Mouse (Mus musculus) layer of hippocampus, postnatal 36 days (tissue): ENCODE measurements around the gene Dhrs1. TPM values are rescaled to one million over a fixed set of nuclear protein-coding genes. Genes with fewer than 3 reads are reported as not detected.

Experiments
- DNase-seq, 2 experiments: peaks; one replicate each; pipeline ENCODE4 v3.0.0; 2022
- total RNA-seq, 2 experiments: library from RNA; stranded (reverse); gene quantifications; 2 replicates each; pipeline ENCODE4 v1.2.3; 2021

The Dhrs1 gene
- total RNA-seq, 2 experiments from 2014 or later, result 82.7 to 83.2 TPM

- DNase-seq, result peak; percentile 32 to 33
Measured at GRCm38 (mm10) chr14:55762001-55762821, 16.7 kb upstream of the Dhrs1 start.

- DNase-seq, result no peak
Measured at GRCm38 (mm10) chr14:55761163-55761562, 15.7 kb upstream of the Dhrs1 start, which contains the start of gene Ltb4r2. Ltb4r2 (plus strand) TSS chr14:55761428.

- peak; percentile 72 to 77 for DNase-seq
Measured at GRCm38 (mm10) chr14:55760156-55760555, 14.7 kb upstream of the Dhrs1 start.

- no peak for DNase-seq
Measured at GRCm38 (mm10) chr14:55758363-55758784, 12.9 kb upstream of the Dhrs1 start, which contains the start of gene Cideb. Cideb (minus strand) TSS chr14:55758458.

GRCm38 (mm10) chr14:55757566-55757965 is 12.1 kb upstream of the Dhrs1 start:
- DNase-seq, result no peak

GRCm38 (mm10) chr14:55747051-55747847 is 1.8 kb upstream of the Dhrs1 start:
- DNase-seq, result no peak

GRCm38 (mm10) chr14:55745861-55746237 is 359 bp upstream of the Dhrs1 start:
- DNase-seq, result no peak

- DNase-seq, result peak; percentile 82 to 86
Measured at GRCm38 (mm10) chr14:55743711-55744110, 1.8 kb downstream of the Dhrs1 start.

- DNase-seq, result no peak
Measured at GRCm38 (mm10) chr14:55737086-55737687, 8.3 kb downstream of the Dhrs1 start.

- no peak for DNase-seq
Measured at GRCm38 (mm10) chr14:55735758-55736157, 9.7 kb downstream of the Dhrs1 start.

- DNase-seq, result no peak
Measured at GRCm38 (mm10) chr14:55735334-55735733, 10.2 kb downstream of the Dhrs1 start.

GRCm38 (mm10) chr14:55734869-55735268 is 10.6 kb downstream of the Dhrs1 start:
- no peak for DNase-seq

GRCm38 (mm10) chr14:55733889-55734288 is 11.6 kb downstream of the Dhrs1 start:
- no peak for DNase-seq

GRCm38 (mm10) chr14:55730531-55731032 is 14.9 kb downstream of the Dhrs1 start:
- peak; percentile 14 to 36 for DNase-seq

- DNase-seq, result no peak
Measured at GRCm38 (mm10) chr14:55730116-55730515, 15.4 kb downstream of the Dhrs1 start.

- DNase-seq, result no peak
Measured at GRCm38 (mm10) chr14:55727889-55728685, 17.4 kb downstream of the Dhrs1 start.

- no peak for DNase-seq
Measured at GRCm38 (mm10) chr14:55726261-55726660, 19.2 kb downstream of the Dhrs1 start.

GRCm38 (mm10) chr14:55724411-55724871 is 21.0 kb downstream of the Dhrs1 start:
- no peak for DNase-seq

GRCm38 (mm10) chr14:55723433-55723832 is 22.1 kb downstream of the Dhrs1 start:
- no peak for DNase-seq

- no peak for DNase-seq
Measured at GRCm38 (mm10) chr14:55722438-55722945, 23.0 kb downstream of the Dhrs1 start.

GRCm38 (mm10) chr14:55721700-55722437 is 23.6 kb downstream of the Dhrs1 start, which contains the start of gene Rabggta:
Rabggta (minus strand) TSS chr14:55722263.
- DNase-seq, result peak; percentile 87 to 88
